Mouse (Mus musculus): Measurements from ENCODE around the gene Ccdc83. TPM values are rescaled to one million over a fixed set of nuclear protein-coding genes. Genes with fewer than 3 reads are reported as not detected.

The Ccdc83 gene
- not detected for polyA plus RNA-seq (2014; fragmentation: Illumina TruSeq; extraction: RNeasy Lipid Tissue Mini Kit (QIAGEN cat#74804); ENCODE audit: low read depth, low replicate concordance)

GRCm38 (mm10) chr7:90265289-90265970 is at the start of gene Ccdc83:
Gene Ccdc83 (minus strand): TSS chr7:90265777.

GRCm38 (mm10) chr7:90301942-90302646 is 36.5 kb upstream of the Ccdc83 start, which contains the start of gene Sytl2:
Gene Sytl2 (plus strand): TSS chr7:90302252.

Other genes with a start within 250 kb of the Ccdc83 start
- gene Picalm, start 135.6 kb downstream of the Ccdc83 start, polyA plus RNA-seq (2014; fragmentation: Illumina TruSeq; extraction: RNeasy Lipid Tissue Mini Kit (QIAGEN cat#74804); ENCODE audit: low read depth, low replicate concordance), result 758 TPM
- 156 TPM for gene Sytl2, start 36.5 kb upstream of the Ccdc83 start, polyA plus RNA-seq (2014; fragmentation: Illumina TruSeq; extraction: RNeasy Lipid Tissue Mini Kit (QIAGEN cat#74804); ENCODE audit: low read depth, low replicate concordance)
- 1.4 TPM for gene Ccdc89, start 160.8 kb upstream of the Ccdc83 start, polyA plus RNA-seq (2014; fragmentation: Illumina TruSeq; extraction: RNeasy Lipid Tissue Mini Kit (QIAGEN cat#74804); ENCODE audit: low read depth, low replicate concordance)
- gene Crebzf, start 177.0 kb upstream of the Ccdc83 start, polyA plus RNA-seq (2014; fragmentation: Illumina TruSeq; extraction: RNeasy Lipid Tissue Mini Kit (QIAGEN cat#74804); ENCODE audit: low read depth, low replicate concordance), result 232 TPM
- 150 TPM for gene Tmem126a, start 191.5 kb upstream of the Ccdc83 start, polyA plus RNA-seq (2014; fragmentation: Illumina TruSeq; extraction: RNeasy Lipid Tissue Mini Kit (QIAGEN cat#74804); ENCODE audit: low read depth, low replicate concordance)
- gene Tmem126b, start 210.2 kb upstream of the Ccdc83 start, polyA plus RNA-seq (2014; fragmentation: Illumina TruSeq; extraction: RNeasy Lipid Tissue Mini Kit (QIAGEN cat#74804); ENCODE audit: low read depth, low replicate concordance), result 52.8 TPM
- gene Dlg2, start 210.9 kb upstream of the Ccdc83 start, polyA plus RNA-seq (2014; fragmentation: Illumina TruSeq; extraction: RNeasy Lipid Tissue Mini Kit (QIAGEN cat#74804); ENCODE audit: low read depth, low replicate concordance), result 6.9 TPM

Measured in sigmoid colon, adult 10 weeks (tissue).